Mouse (Mus musculus) heart, postnatal 10 days (tissue): Measurements from ENCODE around the gene Fermt3. TPM values are rescaled to one million over a fixed set of nuclear protein-coding genes. Genes with fewer than 3 reads are reported as not detected.

Source experiments
- DNase-seq, 2 experiments: peaks; one replicate each; pipeline ENCODE4 v3.0.0; 2021
- intact Hi-C: fragments of 180-260 bp; cut with DNase I; formaldehyde crosslinking; loops from one replicate; pipeline ENCODE4 v1.15.1; 2025
- total RNA-seq, 2 experiments: library from RNA; stranded (reverse); gene quantifications; 2 replicates each; pipeline ENCODE4 v1.2.3; 2021

Fermt3 gene
- total RNA-seq, 2 experiments from 2014 or later = 5.2 to 6.6 TPM

DNA sequence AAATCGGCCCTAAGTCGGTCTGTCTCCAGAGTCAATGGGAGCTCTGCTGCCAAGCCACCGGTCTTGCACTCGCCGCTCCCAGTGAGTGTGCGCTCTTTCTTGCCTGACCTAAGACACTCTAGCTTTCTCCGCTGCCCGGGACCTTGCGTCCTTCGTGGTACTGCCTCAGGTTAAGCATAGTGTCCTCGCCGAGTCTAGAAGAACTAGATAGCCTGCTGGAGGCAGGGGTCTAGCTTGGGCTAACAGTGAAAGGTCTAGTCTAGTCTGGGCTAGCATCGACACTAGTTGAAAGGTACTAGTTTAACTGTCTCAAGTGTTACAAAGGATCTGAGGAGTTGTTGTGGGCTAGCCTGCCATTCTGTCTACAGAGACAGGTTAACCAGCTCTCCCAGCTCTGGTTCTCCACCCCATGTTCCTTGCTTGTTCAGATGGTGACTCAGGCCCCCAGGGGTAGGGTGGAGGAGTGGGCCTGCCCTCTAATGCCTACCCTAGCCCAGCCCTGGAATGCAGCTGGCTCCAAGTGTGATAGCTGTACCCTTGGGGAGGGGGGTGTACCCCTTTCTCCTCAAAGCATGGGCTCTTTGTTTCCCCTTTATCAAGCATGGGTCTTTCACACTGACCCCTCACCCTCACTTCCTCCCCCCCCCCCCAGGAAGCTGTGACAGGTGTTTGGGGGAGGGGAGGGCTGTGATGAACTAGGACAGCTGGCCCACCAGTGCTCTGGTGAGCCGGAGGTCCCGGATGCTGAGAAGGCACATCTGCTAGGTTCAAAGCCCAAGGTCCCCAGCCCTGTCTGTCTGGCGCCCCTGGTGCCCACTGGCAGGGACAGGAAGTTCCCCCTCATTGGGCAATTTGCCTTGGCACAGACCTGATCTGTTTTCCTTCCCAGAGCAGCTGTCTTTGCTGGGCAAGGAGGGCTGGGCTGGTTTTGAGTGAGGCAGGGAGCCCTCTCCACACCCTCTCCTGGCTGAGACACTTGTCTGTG, 43.4 kb downstream of the Fermt3 start, which contains the start of gene Plcb3:
Gene Plcb3 (minus strand): TSS at position 934 of the 985 bp plus-strand sequence.
- intact Hi-C loops = loop anchor here (5.0 kb wide), 1 partner anchor 34 kb away; the partner anchor contains the start of genes Bad and Gpr137
- peak; percentile 77 to 84 for DNase-seq

DNA sequence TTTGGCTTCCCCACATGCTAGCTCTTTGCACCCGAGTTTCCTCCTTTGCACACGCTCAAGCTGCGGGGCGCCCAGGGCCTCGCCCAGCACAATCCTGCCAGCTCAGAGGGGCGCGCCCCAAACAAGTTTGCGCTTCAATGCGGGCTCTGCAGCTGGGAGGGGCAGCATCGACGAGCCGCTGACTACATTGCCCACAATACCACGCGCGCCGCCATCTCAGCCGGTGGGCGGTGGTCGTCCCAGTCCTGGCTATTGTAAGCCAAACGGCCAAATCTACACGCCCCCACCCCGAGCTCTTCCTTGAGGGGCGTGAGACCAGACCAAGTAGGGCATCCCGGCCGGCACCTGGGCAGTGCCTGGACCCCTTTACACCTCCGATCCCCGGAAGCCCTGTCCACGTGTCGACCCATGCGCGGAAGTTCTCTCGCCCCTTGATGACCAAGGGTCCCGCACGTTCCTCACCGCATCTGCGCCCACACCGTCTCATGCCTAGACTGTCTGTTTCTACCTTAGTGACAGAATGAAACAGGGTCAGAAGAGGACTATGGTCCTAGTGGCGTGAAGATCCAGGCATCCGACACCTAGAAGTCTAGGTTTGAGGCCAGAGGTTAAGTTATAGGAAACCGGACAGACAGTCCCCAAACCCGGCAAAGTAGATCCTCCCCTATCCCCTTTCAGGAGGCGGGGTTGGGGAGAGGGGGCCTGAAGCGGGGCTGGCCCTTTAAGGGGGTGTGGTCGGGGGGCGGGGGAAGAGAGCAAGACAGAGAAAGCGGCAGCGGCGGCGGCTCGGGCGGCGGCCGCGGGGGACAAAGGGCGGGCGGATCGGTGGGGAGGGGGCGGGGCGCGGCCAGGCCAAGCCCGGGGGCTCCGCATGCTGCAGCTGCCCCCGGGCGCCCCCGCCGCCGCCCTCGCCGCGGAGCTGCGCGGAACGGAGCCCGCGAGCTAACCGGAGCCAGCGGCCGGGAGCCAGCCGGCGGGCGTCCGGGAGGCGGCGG, 44.8 kb downstream of the Fermt3 start, which contains the start of gene Ppp1r14b:
Gene Ppp1r14b (plus strand): TSS at position 758 of the 995 bp plus-strand sequence.
- intact Hi-C loops = loop anchor here (1.0 to 5.0 kb wide), 2 partner anchors 22 to 32 kb away; partner anchors contain the start of genes Bad and Gpr137
- DNase-seq = peak; percentile 84 to 87

GRCm38 (mm10) chr19:6973581-6974190, 45.6 kb downstream of the Fermt3 start:
- no peak for DNase-seq
- intact Hi-C loops = loop anchor here (1.0 kb wide), 1 partner anchor 21 kb away; no protein-coding TSS in a partner anchor

GRCm38 (mm10) chr19:6972247-6972917, 46.9 kb downstream of the Fermt3 start:
- no peak for DNase-seq
- intact Hi-C loops = no loop called here

DNA sequence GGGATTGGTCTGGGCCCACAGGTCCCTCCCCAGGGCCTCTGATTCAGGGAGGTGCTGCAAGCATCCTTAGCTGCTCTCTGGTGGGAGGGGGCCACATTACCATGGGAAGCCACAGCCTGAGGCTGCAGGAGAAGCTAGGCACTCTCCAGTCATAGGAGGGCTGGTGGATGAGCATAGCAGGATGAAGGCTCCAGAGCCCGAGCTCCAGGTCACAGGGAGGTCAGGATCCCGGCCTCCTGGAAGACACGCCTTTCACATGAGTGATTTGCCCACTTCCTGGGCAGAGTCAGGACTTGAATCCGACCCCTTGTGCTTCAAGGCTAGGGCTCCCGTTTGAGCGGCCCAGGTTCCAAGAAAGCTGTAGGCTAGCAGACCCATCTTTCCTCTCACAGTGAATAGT, 47.6 kb downstream of the Fermt3 start:
- intact Hi-C loops = no loop called here

GRCm38 (mm10) chr19:6970460-6971085, 48.7 kb downstream of the Fermt3 start:
- no peak for DNase-seq
- intact Hi-C loops = no loop called here

More for the DNA sequence above, 47.6 kb downstream of the Fermt3 start:
- DNase-seq = no peak

GRCm38 (mm10) chr19:6969665-6970381, 49.4 kb downstream of the Fermt3 start:
- intact Hi-C loops = loop anchor here (2.0 kb wide), 2 partner anchors 17 to 45 kb away; partner anchors contain the start of gene Catsperz
- DNase-seq = peak; percentile 76 to 79

- no peak for DNase-seq
- intact Hi-C loops = loop anchor here (2.0 kb wide), 2 partner anchors 16 to 44 kb away; partner anchors contain the start of gene Catsperz
Observed at GRCm38 (mm10) chr19:6969291-6969664, 50.0 kb downstream of the Fermt3 start.

DNA sequence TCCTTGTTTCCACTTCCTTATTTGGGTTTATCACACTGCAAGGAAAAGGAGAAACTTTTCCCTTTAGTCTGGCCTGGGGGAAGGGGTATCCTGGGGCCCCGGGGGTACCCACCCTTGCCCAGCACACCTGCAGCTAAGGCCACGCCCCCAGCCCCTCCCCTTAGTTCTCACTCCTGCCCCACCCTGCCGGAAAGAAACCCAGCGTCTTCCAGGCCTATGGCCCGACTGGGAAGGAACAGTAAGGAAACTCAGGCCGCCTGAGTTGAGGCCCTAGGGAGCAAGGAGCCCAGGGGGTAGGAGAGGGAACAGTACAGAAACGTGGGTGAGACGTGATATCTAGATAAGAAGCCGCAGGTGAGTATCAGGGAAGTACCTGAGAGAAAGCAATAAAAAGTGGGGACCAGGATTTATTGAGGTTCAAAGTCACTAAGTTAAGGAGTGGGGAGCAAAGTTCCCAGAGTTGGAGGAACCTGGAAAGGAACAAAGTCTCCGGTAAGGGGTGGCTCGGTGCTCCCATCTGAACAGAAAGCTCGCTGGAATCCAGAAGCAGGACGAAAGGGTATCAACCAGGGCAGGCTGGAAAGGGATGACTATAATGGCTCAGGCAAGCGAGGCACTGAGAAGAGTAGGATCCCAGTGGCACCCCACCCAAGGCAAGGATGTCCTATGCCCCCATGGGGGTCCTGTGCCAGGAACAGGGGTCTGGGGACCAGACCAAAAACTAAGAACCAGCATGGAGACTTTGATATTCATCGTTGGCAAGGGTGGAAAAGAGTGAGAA, 50.6 kb downstream of the Fermt3 start:
- intact Hi-C loops = loop anchor here (2.0 kb wide), 2 partner anchors 16 to 44 kb away; partner anchors contain the start of gene Catsperz

DNA sequence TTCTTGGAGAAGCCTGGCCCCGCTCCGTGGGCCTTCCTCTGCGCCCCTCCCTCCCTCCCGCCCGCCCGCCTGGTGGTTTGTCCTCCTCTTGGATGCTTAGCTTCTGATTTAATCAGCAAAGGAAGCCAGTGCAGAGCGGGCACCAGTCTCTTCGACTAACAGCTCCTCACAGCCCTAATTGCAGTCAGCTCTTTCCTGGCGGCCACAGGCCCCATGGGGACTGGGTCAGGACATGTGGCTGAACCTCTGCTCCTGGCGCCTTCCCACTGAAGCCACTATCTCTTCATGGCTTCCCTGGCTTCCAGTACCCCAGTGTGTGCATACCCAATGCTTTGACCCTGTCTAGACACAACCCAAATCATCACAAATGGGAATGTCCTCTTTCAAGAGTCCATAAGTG, 62.8 kb downstream of the Fermt3 start:
- intact Hi-C loops = no loop called here
- DNase-seq = no peak

More for the DNA sequence above, 50.6 kb downstream of the Fermt3 start:
- no peak for DNase-seq

DNA sequence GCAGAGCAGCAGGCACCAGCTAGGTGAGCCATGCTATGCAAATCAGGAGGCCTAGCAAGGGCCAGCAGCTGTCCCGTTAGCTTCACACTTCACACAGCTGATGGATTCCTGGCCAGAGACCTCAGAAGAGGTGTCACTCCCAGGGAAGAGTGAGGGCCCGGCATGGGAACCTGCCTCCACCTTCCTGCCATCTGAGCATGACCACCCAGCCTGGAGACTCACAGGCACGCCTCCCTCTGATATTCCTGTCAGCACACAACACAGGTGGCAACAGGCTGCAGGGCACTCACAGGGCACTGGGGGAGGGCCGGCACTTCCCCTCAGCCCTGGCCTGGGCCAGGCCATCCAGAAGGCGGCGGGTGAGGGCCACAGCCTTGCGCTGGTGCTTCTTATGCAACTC, 63.8 kb downstream of the Fermt3 start:
- intact Hi-C loops = no loop called here
- peak; percentile 69 to 76 for DNase-seq

- peak; percentile 57 to 62 for DNase-seq
- intact Hi-C loops = no loop called here
Observed at GRCm38 (mm10) chr19:6954046-6954445, 65.2 kb downstream of the Fermt3 start.

DNA sequence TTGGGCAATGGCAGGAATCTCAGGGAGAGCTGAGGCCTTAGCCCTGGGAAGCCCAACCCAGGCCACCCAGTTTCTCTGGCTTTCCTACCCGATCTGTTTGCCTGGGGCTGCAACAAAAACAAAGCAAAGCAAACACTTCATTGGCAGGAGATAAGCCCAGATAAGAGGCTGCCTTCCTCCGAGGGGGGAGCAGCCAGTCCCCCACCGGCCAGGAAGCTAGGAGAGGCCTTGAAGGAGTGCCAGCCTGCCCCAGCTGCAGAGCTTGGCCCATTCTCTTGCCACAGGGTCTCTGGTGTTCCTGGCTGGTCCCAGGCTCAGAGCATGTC, 66.6 kb downstream of the Fermt3 start:
- peak; percentile 47 to 62 for DNase-seq
- intact Hi-C loops = loop anchor here (1.0 to 2.0 kb wide), 2 partner anchors 16 to 22 kb away; partner anchors contain the start of gene Ppp1r14b

- DNase-seq = peak; percentile 92 to 93
- intact Hi-C loops = loop anchor here (1.0 to 2.0 kb wide), 3 partner anchors 10 to 22 kb away; partner anchors contain the start of genes Gpr137 and Ppp1r14b
Observed at GRCm38 (mm10) chr19:6951994-6952711, 67.1 kb downstream of the Fermt3 start.

GRCm38 (mm10) chr19:6951381-6951968, 67.8 kb downstream of the Fermt3 start:
- peak; percentile 98 for DNase-seq
- intact Hi-C loops = loop anchor here (1.0 kb wide), 1 partner anchor 9 kb away; the partner anchor contains the start of gene Gpr137

DNA sequence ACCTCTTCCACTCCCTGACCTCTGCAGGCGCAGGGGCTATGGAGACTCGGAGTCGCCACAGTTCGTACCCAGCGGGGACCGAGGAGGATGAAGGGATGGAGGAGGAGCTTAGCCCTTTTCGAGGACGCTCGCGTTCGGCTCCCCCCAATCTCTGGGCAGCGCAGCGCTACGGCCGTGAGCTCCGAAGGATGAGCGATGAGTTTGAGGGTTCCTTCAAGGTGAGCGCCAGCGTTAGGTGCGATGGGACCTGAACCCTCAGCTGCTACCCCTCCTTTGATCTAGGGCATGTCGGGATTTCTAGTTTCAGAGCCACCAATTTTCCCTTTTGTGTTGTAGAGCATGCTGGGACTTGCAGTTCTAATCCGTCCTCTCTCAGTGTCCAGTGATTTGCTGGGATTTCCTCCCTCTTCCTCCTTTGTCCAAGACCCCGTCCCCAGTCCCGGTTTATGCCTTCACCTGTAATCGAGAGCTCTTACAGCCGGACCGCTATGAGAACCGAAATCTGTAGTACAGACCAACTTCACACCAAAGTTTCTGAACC, 68.6 kb downstream of the Fermt3 start:
- peak; percentile 68 to 74 for DNase-seq
- intact Hi-C loops = loop anchor here (1.0 kb wide), 1 partner anchor 8 kb away; the partner anchor contains the start of gene Gpr137
